Mouse (Mus musculus) midbrain, embryonic 16.5 days (tissue): Measurements from ENCODE around the gene Casz1. TPM values are rescaled to one million over a fixed set of nuclear protein-coding genes. Genes with fewer than 3 reads are reported as not detected.

Experiments used
- ATAC-seq: fragments of 200-750 bp; cut with Nextera tagmentation; 2 replicates; pipeline ENCODE4 v1.8.0; 2017; ENCODE audit warnings: moderate TSS enrichment
- H3K27ac ChIP-seq: fragments of 300-500 bp; sonication (generic); 2 replicates; pipeline ENCODE4 v1.5.1; 2014; ENCODE audit warnings: mild to moderate bottlenecking, low read length, mixed read lengths
- H3K27me3 ChIP-seq: fragments of 300-500 bp; sonication (generic); 2 replicates; pipeline ENCODE4 v1.6.1; 2014; ENCODE audit warnings: low read depth, low read length, mixed read lengths; ENCODE audit not compliant: control insufficient read depth, insufficient read depth
- H3K36me3 ChIP-seq: fragments of 300-500 bp; sonication (generic); 2 replicates; pipeline ENCODE4 v1.6.1; 2014; ENCODE audit warnings: mild to moderate bottlenecking, low read length, moderate library complexity, mixed read lengths; ENCODE audit not compliant: control insufficient read depth, insufficient read depth
- H3K4me1 ChIP-seq: fragments of 300-500 bp; sonication (generic); 2 replicates; pipeline ENCODE4 v1.6.1; 2014; ENCODE audit warnings: mild to moderate bottlenecking, low read length, mixed read lengths; ENCODE audit not compliant: control insufficient read depth, insufficient read depth
- H3K4me2 ChIP-seq: fragments of 300-500 bp; sonication (generic); 2 replicates; pipeline ENCODE4 v1.6.1; 2014; ENCODE audit warnings: mild to moderate bottlenecking, low read length, mixed read lengths
- H3K4me3 ChIP-seq: fragments of 300-500 bp; sonication (generic); 2 replicates; pipeline ENCODE4 v1.5.1; 2014; ENCODE audit warnings: low read depth, mild to moderate bottlenecking, low read length, moderate library complexity, mixed read lengths
- H3K9ac ChIP-seq: fragments of 300-500 bp; sonication (generic); 2 replicates; pipeline ENCODE4 v1.6.1; 2014; ENCODE audit warnings: low read depth, low read length, mixed read lengths
- H3K9me3 ChIP-seq: fragments of 300-500 bp; sonication (generic); replicated peaks from 2 replicates; pipeline ENCODE4 v1.6.1; 2014; ENCODE audit warnings: mild to moderate bottlenecking, low read length, mixed read lengths; ENCODE audit not compliant: control insufficient read depth, poor library complexity, severe bottlenecking
- WGBS: fragments of 180-500 bp; shearing (Covaris S2); extraction: QIAGEN DNeasy Blood & Tissue Kit; methylation state at CpG from one replicate; pipeline ENCODE4 v1.1.7; 2014; 5-methylcytosine and 5-hydroxymethylcytosine counted together
- polyA plus RNA-seq: library from polyadenylated mRNA; unstranded; fragments of >200 nt; fragmentation: Nextera tagmentation; extraction: Ambion mirVana; gene quantifications from 2 replicates; pipeline ENCODE4 v1.2.1, GENCODE M21; 2015

Casz1 gene
- polyA plus RNA-seq, 1 experiment from 2014 or later: 2.6 TPM

DNA sequence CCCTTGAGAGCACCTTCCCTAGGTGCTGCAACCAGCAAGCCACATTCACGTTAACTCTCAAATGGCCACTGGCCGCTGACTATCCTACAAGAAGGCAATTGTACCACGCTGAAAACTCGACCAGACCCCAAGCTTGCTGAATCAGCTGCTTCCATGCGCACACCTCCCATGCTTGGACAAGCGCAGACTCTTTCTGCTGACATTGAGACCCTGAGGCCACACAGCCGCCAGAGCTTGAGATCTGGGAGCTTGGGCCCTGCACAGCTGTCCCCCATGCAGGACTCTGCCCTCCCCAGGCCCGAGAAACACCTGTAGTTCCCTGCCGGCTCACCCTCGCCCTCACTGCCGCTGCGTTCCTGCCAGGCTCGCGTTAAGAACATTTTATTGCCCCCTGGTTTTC is 168.5 kb downstream of the Casz1 start:
- no peak overlapping the region for H3K4me3 ChIP-seq
- H3K4me2 ChIP-seq: no peak overlapping the region
- H3K36me3 ChIP-seq: no peaks in the 10 kb centered on the region
- no peak for ATAC-seq
- no peaks in the 10 kb centered on the region for H3K27me3 ChIP-seq
- H3K9ac ChIP-seq: no peak overlapping the region; the same call in 1 of the 2 replicates
- H3K27ac ChIP-seq: no peak overlapping the region
- H3K9me3 ChIP-seq: no peaks in the 10 kb centered on the region
- WGBS: 80% methylated on average over 14 of the region's 14 CpGs
- peaks cover 4% of the 10 kb centered on the region; the same call in 1 of the 2 replicates for H3K4me1 ChIP-seq

DNA sequence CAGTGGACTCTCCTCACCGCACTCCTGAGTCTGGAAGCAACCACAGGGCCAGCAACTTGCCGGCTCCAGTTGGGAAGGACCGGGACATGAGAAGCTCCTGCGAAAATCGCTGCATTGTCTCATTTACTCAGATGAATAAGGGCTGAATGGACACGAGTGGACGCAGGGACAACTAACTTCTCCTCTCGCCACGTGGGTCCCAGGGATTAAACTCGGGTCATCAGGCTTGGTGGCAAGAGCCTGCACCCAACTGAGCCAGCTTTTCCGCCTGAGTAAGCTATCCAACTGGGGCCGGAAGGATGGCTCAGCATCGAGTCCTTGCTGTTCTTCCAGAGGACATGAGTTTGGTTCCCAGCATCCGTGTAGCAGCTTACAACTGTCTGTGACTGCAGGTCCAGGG is 169.2 kb downstream of the Casz1 start:
- Histone ChIP-seq H3K9ac (no peak overlapping the region), H3K27me3 (no peaks in the 10 kb centered on the region), H3K9me3 (no peaks in the 10 kb centered on the region), H3K4me2 (no peak overlapping the region), H3K4me3 (no peak overlapping the region), H3K4me1 (peaks cover 8% of the 10 kb centered on the region; the same call in 1 of the 2 replicates), H3K27ac (no peak overlapping the region), H3K36me3 (no peaks in the 10 kb centered on the region)
- 48% methylated on average over 14 of the region's 14 CpGs for WGBS
- no peak for ATAC-seq

DNA sequence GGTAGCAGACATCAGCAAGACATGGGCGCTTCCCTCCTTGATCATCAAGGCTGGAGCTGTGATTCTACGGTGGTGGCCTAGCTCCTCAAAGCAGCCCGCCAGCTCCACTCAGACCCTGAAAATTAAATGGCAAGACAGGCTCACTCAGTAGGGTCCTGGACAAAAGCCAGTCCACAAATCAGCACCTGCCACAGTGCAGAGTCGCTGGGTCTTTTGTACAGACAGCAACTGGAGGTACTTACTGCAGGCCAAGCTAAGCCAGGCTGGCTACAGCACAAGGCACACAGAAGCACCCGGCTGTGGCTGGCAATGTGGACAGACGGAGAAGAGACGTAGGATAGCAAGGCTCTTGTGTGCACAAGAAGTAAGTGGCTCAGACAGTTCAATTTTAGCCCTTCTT is 170.6 kb downstream of the Casz1 start:
- no peak overlapping the region for H3K27ac ChIP-seq
- no peak for ATAC-seq
- no peak overlapping the region for H3K9ac ChIP-seq
- H3K4me1 ChIP-seq: peaks cover 10% of the 10 kb centered on the region; the same call in 1 of the 2 replicates
- H3K9me3 ChIP-seq: no peaks in the 10 kb centered on the region
- whole genome bisulfite sequencing: 31% methylated on average over 7 of the region's 7 CpGs
- no peaks in the 10 kb centered on the region for H3K36me3 ChIP-seq
- no peak overlapping the region for H3K4me2 ChIP-seq
- no peak overlapping the region for H3K4me3 ChIP-seq
- no peaks in the 10 kb centered on the region for H3K27me3 ChIP-seq

DNA sequence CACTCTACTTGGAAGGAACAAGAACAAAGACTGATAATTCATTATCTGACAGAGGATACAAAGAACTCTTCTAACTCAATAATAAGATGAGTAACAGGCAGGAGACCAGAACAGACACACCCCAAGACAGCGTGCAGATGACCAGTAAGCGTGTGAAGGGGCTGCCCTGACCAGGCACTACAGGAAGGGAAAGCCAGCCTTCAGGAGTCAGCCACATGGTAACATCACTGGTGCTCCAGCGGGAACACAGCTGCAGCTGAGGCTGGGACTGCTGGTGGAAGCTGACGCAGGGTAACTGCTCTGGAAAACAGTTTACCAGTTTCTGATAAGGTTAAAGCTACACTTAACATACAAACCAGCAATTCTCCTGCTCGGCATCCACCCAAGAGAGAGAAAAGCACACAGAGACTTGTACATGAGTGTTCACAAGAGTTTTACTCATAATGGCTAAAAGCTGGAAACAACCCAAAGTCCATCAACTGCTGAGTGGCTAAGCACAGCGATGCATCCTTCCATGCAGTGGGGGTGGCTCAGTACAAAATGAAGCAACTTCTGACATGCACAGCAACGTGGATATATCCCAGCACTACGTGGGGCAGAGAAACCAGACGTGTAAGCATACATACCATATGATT is 174.1 kb downstream of the Casz1 start:
- Histone ChIP-seq H3K9me3 (no peaks in the 10 kb centered on the region), H3K36me3 (no peaks in the 10 kb centered on the region; the same call in 1 of the 2 replicates), H3K27me3 (no peaks in the 10 kb centered on the region), H3K4me3 (no peak overlapping the region), H3K4me2 (no peak overlapping the region), H3K4me1 (peaks cover 8% of the 10 kb centered on the region; the same call in 1 of the 2 replicates), H3K9ac (no peak overlapping the region), H3K27ac (no peak overlapping the region)
- 66% methylated on average over 9 of the region's 9 CpGs for WGBS
- no peak for ATAC-seq

DNA sequence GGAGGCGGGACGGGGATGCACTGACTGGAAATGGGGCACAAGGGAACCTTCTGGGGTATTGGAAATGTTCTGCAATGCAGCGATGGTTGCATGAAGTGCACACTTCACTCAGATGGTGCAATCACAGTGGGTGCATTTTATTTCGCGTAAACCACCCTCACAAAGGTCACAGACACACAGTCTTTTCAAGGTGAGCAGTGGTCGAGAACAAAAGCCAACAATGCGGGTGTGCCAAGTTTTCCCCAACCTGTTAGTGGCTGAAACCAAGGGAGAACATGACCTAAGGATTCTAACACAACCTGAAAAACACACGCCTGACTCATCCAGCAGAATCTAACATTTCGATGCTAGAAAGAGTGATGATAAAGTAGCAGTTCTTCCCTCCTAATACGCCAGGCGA is 174.7 kb downstream of the Casz1 start:
- Histone ChIP-seq H3K9ac (no peak overlapping the region), H3K36me3 (no peaks in the 10 kb centered on the region; the same call in 1 of the 2 replicates), H3K9me3 (no peaks in the 10 kb centered on the region), H3K27ac (no peak overlapping the region), H3K27me3 (no peaks in the 10 kb centered on the region), H3K4me3 (no peak overlapping the region), H3K4me1 (peaks cover 8% of the 10 kb centered on the region; the same call in 1 of the 2 replicates), H3K4me2 (no peak overlapping the region)
- WGBS: 92% methylated on average over 11 of the region's 11 CpGs
- no peak for ATAC-seq

DNA sequence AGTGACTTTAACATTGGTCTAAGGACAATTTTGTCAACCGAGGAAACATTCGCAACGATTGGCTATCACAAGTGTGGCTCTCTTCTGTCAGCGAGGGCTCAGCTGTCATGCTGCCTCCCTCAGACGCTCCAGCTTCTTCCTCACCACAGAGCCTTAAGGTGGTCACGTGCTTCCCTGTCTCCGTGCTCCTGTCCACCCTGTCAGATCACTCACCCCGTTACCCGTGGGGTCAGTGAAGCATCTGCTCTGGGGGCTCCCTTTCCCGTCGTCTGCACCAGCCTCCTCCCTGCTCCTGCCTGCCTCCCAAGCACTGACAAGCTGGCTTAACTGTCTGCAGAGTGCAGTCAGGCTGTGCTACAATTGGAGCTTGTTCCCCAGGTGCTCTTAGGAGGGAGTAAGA is 175.6 kb downstream of the Casz1 start:
- no peak overlapping the region for H3K27ac ChIP-seq
- WGBS: 62% methylated on average over 11 of the region's 11 CpGs
- no peaks in the 10 kb centered on the region; the same call in 1 of the 2 replicates for H3K36me3 ChIP-seq
- ATAC-seq: no peak
- no peaks in the 10 kb centered on the region for H3K9me3 ChIP-seq
- H3K9ac ChIP-seq: no peak overlapping the region
- no peaks in the 10 kb centered on the region for H3K27me3 ChIP-seq
- peaks cover 12% of the 10 kb centered on the region for H3K4me1 ChIP-seq
- H3K4me2 ChIP-seq: no peak overlapping the region
- H3K4me3 ChIP-seq: no peak overlapping the region

DNA sequence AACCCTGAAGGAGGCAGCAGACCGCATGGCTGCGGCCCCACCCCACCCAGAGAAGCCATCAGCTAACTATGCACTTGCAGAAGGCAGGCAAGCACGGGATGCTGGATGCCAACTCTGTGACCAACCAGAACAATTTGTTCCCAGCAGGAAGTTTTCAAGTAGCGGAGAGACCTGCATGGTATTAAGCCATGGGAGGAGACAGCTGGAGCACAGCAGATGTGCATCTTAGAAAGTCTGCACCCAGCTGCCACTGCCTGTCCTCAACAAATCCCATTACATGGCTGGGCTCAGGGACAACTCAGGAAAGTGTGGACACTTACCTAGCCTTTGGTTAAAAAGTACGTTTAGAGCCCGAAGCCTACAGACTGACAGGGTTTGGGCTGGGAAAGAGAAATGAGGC is 178.0 kb downstream of the Casz1 start:
- H3K4me1 ChIP-seq: peaks cover 28% of the 10 kb centered on the region
- no peaks in the 10 kb centered on the region; the same call in 1 of the 2 replicates for H3K36me3 ChIP-seq
- no peak overlapping the region for H3K4me2 ChIP-seq
- H3K27ac ChIP-seq: no peak overlapping the region
- H3K9me3 ChIP-seq: no peaks in the 10 kb centered on the region
- ATAC-seq: no peak
- H3K27me3 ChIP-seq: no peaks in the 10 kb centered on the region
- no peak overlapping the region for H3K9ac ChIP-seq
- WGBS: 57% methylated on average over 6 of the region's 6 CpGs
- H3K4me3 ChIP-seq: no peak overlapping the region

DNA sequence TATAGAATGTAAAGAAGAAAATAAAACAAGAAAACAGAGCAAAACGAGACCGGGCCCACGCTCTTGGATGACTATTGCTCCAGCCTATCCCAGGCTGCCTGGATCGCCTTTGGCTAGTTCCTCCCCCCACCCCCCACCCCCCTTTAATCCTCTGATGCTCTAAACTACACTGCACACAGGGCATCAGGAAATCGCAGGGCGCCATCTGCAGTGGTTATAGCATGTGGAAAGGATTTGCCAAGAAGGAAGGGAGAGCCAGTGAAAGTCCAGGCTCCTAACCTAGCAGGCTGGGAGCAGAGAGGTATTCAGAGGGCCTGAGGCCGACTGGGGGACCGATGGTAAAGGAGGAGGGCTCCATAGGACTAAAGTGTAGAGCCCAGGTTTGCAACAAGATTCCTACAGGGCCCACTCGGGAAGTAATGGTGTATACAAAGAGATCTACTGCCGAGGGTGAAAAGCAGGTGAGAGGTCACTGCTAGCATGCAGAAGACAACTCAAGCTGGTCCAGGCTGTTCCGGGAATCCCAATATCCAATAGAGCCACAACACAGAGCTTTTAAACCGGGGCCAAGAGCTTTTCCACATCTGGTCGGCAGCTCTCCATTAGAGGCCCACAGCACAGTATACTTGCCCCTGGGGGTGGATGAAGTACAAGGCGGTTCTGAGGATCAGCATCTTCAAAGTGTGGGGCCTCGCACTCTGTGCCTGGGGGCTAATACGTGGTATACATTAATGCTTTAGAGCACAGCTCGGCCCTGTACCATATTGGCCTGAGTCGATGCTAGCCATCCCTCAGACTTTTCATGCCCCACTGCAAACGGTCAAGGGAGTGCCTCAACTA is 180.7 kb downstream of the Casz1 start:
- no peaks in the 10 kb centered on the region for H3K27me3 ChIP-seq
- H3K9me3 ChIP-seq: no peaks in the 10 kb centered on the region
- 52% methylated on average over 19 of the region's 19 CpGs for WGBS
- no peak overlapping the region; the same call in 1 of the 2 replicates for H3K9ac ChIP-seq
- peaks cover 25% of the 10 kb centered on the region for H3K4me1 ChIP-seq
- no peak overlapping the region for H3K4me2 ChIP-seq
- H3K27ac ChIP-seq: no peak overlapping the region
- no peak overlapping the region for H3K4me3 ChIP-seq
- no peaks in the 10 kb centered on the region; the same call in 1 of the 2 replicates for H3K36me3 ChIP-seq
- peak; percentile 55; the same call in 1 of the 2 replicates for ATAC-seq
